In the genomic region with DNA sequence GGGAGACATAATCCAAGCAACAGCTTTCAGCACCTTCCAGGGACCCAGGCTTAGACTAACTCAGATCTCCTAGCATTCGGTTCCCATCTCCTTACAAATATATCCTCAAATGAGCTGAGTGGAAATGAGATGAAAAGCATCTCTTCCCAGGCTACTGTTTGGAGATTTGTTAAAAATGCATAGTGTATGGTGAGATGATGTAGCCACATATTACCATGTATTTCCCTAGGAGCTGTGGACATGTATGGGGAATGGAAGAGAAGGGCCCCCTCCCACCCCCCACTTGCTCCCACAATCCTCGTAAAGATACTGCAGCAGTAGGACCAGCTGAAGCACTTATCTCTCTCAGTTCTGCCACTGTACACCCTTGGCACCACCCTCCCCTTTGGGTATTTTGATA, we compare ENCODE assay signal across 22 mouse cellular contexts. TPM values are rescaled to one million over a fixed set of nuclear protein-coding genes. Genes with fewer than 3 reads are reported as not detected.
DNase-seq lines count a peak whose midpoint lies in the region; ATAC-seq and TF ChIP-seq lines count a peak whose summit lies in the region.
"Had no signal": no experiment of that assay in that cellular context is flagged by ENCODE, and none has a peak within 500 bp of the region (broad histone marks: within the 10 kb centered on the region; RNA-seq: fewer than 3 reads in every experiment).

No protein-coding gene starts in this region.

- no peak for ATAC-seq in forebrain, embryonic 16.5 days
- ATAC-seq in hindbrain, postnatal 0 days, result no peak
- ATAC-seq in neural tube, embryonic 14.5 days (ENCODE audit: low read depth), result no peak
- no peak for ATAC-seq in stomach, postnatal 0 days (ENCODE audit: low FRiP score, low TSS enrichment)

- H3K27me3 ChIP-seq in forebrain, embryonic 10.5 days (ENCODE audit: poor library complexity, severe bottlenecking), result peaks cover 98% of the 10 kb centered on the region
- no peaks in the 10 kb centered on the region for H3K27me3 ChIP-seq in forebrain, embryonic 16.5 days (replicated peaks; ENCODE audit: control insufficient read depth, insufficient read depth, low read length)
- H3K27me3 ChIP-seq in hindbrain, postnatal 0 days (ENCODE audit: insufficient read depth, low read length), result no peaks in the 10 kb centered on the region
- H3K27me3 ChIP-seq in neural tube, embryonic 14.5 days (ENCODE audit: control insufficient read depth, insufficient read depth, low read length), result no peaks in the 10 kb centered on the region
- peaks cover 38% of the 10 kb centered on the region; the same call in 1 of the 2 replicates for H3K27me3 ChIP-seq in stomach, postnatal 0 days (ENCODE audit: control insufficient read depth, insufficient read depth, low read length)

- DNase-seq in forebrain, embryonic 10.5 days (ENCODE audit: extremely low spot score, low spot score), result no peak
- no peak for DNase-seq in hindbrain, postnatal 0 days (ENCODE audit: low spot score)
- no peak for DNase-seq in stomach, postnatal 0 days (ENCODE audit: low spot score)
- DNase-seq in heart, postnatal 10 days, result no peak
- no peak for DNase-seq in thymus, postnatal 0 days (ENCODE audit: low spot score)
- DNase-seq: cerebellum, adult 11 months; gastrocnemius, postnatal 36 days; heart, postnatal 4 days; kidney, adult 2 months; lung, postnatal 10 days; thymus, postnatal 4 days had no signal

- H3K36me3 ChIP-seq in forebrain, embryonic 10.5 days (replicated peaks), result no peaks in the 10 kb centered on the region
- no peaks in the 10 kb centered on the region for H3K36me3 ChIP-seq in forebrain, embryonic 16.5 days (ENCODE audit: control insufficient read depth, insufficient read depth)
- no peaks in the 10 kb centered on the region for H3K36me3 ChIP-seq in hindbrain, postnatal 0 days (ENCODE audit: insufficient read depth, low read length)
- H3K36me3 ChIP-seq in neural tube, embryonic 14.5 days (ENCODE audit: control insufficient read depth, insufficient read depth, low read length), result no peaks in the 10 kb centered on the region
- H3K36me3 ChIP-seq in stomach, postnatal 0 days (ENCODE audit: control insufficient read depth, insufficient read depth, low read length), result no peaks in the 10 kb centered on the region
- H3K36me3 ChIP-seq: limb, embryonic 12.5 days had no signal

- no peak overlapping the region for H3K9ac ChIP-seq in forebrain, embryonic 16.5 days (replicated peaks; ENCODE audit: low read depth, low read length)
- no peak overlapping the region for H3K9ac ChIP-seq in hindbrain, postnatal 0 days (replicated peaks; ENCODE audit: low read length)
- H3K9ac ChIP-seq in neural tube, embryonic 14.5 days (replicated peaks; ENCODE audit: low read depth, low read length), result no peak overlapping the region
- H3K9ac ChIP-seq in stomach, postnatal 0 days (ENCODE audit: low read length), result no peak overlapping the region
- H3K9ac ChIP-seq: limb, embryonic 12.5 days; liver, embryonic 14.5 days had no signal

- H3K4me3 ChIP-seq in forebrain, embryonic 10.5 days, result peak overlapping the region; percentile 80
- H3K4me3 ChIP-seq in forebrain, embryonic 16.5 days (replicated peaks; ENCODE audit: low read length), result no peak overlapping the region
- no peak overlapping the region for H3K4me3 ChIP-seq in hindbrain, postnatal 0 days (ENCODE audit: low read length)
- no peak overlapping the region for H3K4me3 ChIP-seq in neural tube, embryonic 14.5 days (ENCODE audit: low read depth, low read length)
- H3K4me3 ChIP-seq in stomach, postnatal 0 days (ENCODE audit: low read depth, low read length), result no peak overlapping the region
- H3K4me3 ChIP-seq: limb, embryonic 12.5 days had no signal

- H3K4me1 ChIP-seq in forebrain, embryonic 10.5 days, result peaks cover 98% of the 10 kb centered on the region
- H3K4me1 ChIP-seq in forebrain, embryonic 16.5 days (replicated peaks; ENCODE audit: control insufficient read depth, insufficient read depth, low read length), result peaks cover 59% of the 10 kb centered on the region
- H3K4me1 ChIP-seq in hindbrain, postnatal 0 days (ENCODE audit: insufficient read depth, low read length), result peaks cover 14% of the 10 kb centered on the region
- peaks cover 34% of the 10 kb centered on the region for H3K4me1 ChIP-seq in neural tube, embryonic 14.5 days (ENCODE audit: control insufficient read depth, insufficient read depth, low read length)
- no peaks in the 10 kb centered on the region for H3K4me1 ChIP-seq in stomach, postnatal 0 days (replicated peaks; ENCODE audit: control insufficient read depth, insufficient read depth)

- peak overlapping the region; percentile 69; the same call in 1 of the 2 replicates for H3K27ac ChIP-seq in forebrain, embryonic 10.5 days
- peak overlapping the region; percentile 54 for H3K27ac ChIP-seq in forebrain, embryonic 16.5 days (ENCODE audit: low read length)
- H3K27ac ChIP-seq in hindbrain, postnatal 0 days, result peak overlapping the region; percentile 32; the same call in 1 of the 2 replicates
- H3K27ac ChIP-seq in neural tube, embryonic 14.5 days (ENCODE audit: low read depth, low read length), result no peak overlapping the region
- no peak overlapping the region for H3K27ac ChIP-seq in stomach, postnatal 0 days (replicated peaks)
- H3K27ac ChIP-seq: limb, embryonic 12.5 days; liver, embryonic 14.5 days had no signal

- no peak for TF ChIP-seq EP300 in stomach, postnatal 0 days (optimal IDR thresholded peaks at IDR 0.05)

- peak overlapping the region; percentile 18 for H3K4me2 ChIP-seq in forebrain, embryonic 16.5 days (ENCODE audit: low read length)
- H3K4me2 ChIP-seq in hindbrain, postnatal 0 days (ENCODE audit: low read depth, low read length), result peak overlapping the region; percentile 93
- peak overlapping the region; percentile 92; the same call in 1 of the 2 replicates for H3K4me2 ChIP-seq in neural tube, embryonic 14.5 days (ENCODE audit: low read depth, low read length)
- H3K4me2 ChIP-seq in stomach, postnatal 0 days (replicated peaks; ENCODE audit: low read depth), result no peak overlapping the region
- H3K4me2 ChIP-seq: heart, embryonic 11.5 days; limb, embryonic 12.5 days had no signal

- WGBS in forebrain, embryonic 10.5 days, result 0% methylated on average over 2 of the region's 2 CpGs
- WGBS in forebrain, embryonic 16.5 days, result 2% methylated on average over 2 of the region's 2 CpGs
- 15% methylated on average over 2 of the region's 2 CpGs for WGBS in hindbrain, postnatal 0 days
- WGBS in neural tube, embryonic 14.5 days, result 6% methylated on average over 2 of the region's 2 CpGs
- 15% methylated on average over 2 of the region's 2 CpGs for WGBS in stomach, postnatal 0 days

- intact Hi-C loops in heart, postnatal 10 days (cut with DNase I), result no loop called here

- no peak for TF ChIP-seq CTCF in hindbrain, postnatal 0 days (IDR thresholded peaks at IDR 0.05; ENCODE audit: low read depth)
- TF ChIP-seq CTCF in stomach, postnatal 0 days (IDR thresholded peaks at IDR 0.05; ENCODE audit: low read depth), result no peak

- no peaks in the 10 kb centered on the region for H3K9me3 ChIP-seq in forebrain, embryonic 10.5 days
- no peaks in the 10 kb centered on the region for H3K9me3 ChIP-seq in forebrain, embryonic 16.5 days (ENCODE audit: control insufficient read depth, low read length)
- no peaks in the 10 kb centered on the region for H3K9me3 ChIP-seq in hindbrain, postnatal 0 days (ENCODE audit: low read length)
- H3K9me3 ChIP-seq in neural tube, embryonic 14.5 days (ENCODE audit: control insufficient read depth, low read length), result no peaks in the 10 kb centered on the region
- H3K9me3 ChIP-seq in stomach, postnatal 0 days (ENCODE audit: control insufficient read depth, low read length), result no peaks in the 10 kb centered on the region
- H3K9me3 ChIP-seq: limb, embryonic 12.5 days had no signal

RNA-seq across cellular contexts. Expression of a gene that starts 3.1 kb away (rescaled TPM):
- 15.6 and 17.3 TPM in 2 replicates for polyA plus RNA-seq in forebrain, embryonic 10.5 days (2016; fragmentation: Nextera tagmentation; extraction: Ambion mirVana)
- polyA plus RNA-seq in forebrain, embryonic 16.5 days (2015; fragmentation: Nextera tagmentation; extraction: Ambion mirVana), result 15.7 and 17.5 TPM in 2 replicates
- 19.4 and 23.9 TPM in 2 replicates for total RNA-seq in hindbrain, postnatal 0 days (2014; rRNA removed)
- 4.6 and 4.7 TPM in 2 replicates for polyA plus RNA-seq in hindbrain, postnatal 0 days (2015; fragmentation: Nextera tagmentation; extraction: Ambion mirVana)
- polyA plus RNA-seq in neural tube, embryonic 14.5 days (2014; fragmentation: Nextera tagmentation; extraction: Ambion mirVana), result 8.7 and 8.8 TPM in 2 replicates
- polyA plus RNA-seq in stomach, postnatal 0 days (2015; fragmentation: Nextera tagmentation; extraction: Ambion mirVana), result 1.5 and 2.4 TPM in 2 replicates
- total RNA-seq in heart, postnatal 10 days (2021), result not detected
- 1.6 and 2.3 TPM in 2 replicates for polyA plus RNA-seq in thymus, postnatal 0 days (2015; fragmentation: Nextera tagmentation; extraction: Ambion mirVana)
- total RNA-seq: gastrocnemius, postnatal 36 days; heart, postnatal 4 days; megakaryocyte-erythroid progenitor cell, adult 5-6 weeks; neutrophil, adult 5-6 weeks had no signal
- polyA plus RNA-seq: C2C12; spleen, adult 2 months had no signal

RNA-seq across cellular contexts. Expression of a gene that starts 31.3 kb away (rescaled TPM):
- polyA plus RNA-seq in forebrain, embryonic 10.5 days (2016; fragmentation: Nextera tagmentation; extraction: Ambion mirVana), result not detected in 2 replicates
- not detected in 2 replicates for polyA plus RNA-seq in forebrain, embryonic 16.5 days (2015; fragmentation: Nextera tagmentation; extraction: Ambion mirVana)
- 0.07 and 0.37 TPM in 2 replicates for total RNA-seq in hindbrain, postnatal 0 days (2014; rRNA removed)
- 0.10 TPM in 2 replicates for polyA plus RNA-seq in hindbrain, postnatal 0 days (2015; fragmentation: Nextera tagmentation; extraction: Ambion mirVana)
- polyA plus RNA-seq in neural tube, embryonic 14.5 days (2014; fragmentation: Nextera tagmentation; extraction: Ambion mirVana), result not detected in 2 replicates
- 0.17 and 0.36 TPM in 2 replicates for polyA plus RNA-seq in stomach, postnatal 0 days (2015; fragmentation: Nextera tagmentation; extraction: Ambion mirVana)
- total RNA-seq in heart, postnatal 10 days (2021), result not detected
- polyA plus RNA-seq in thymus, postnatal 0 days (2015; fragmentation: Nextera tagmentation; extraction: Ambion mirVana), result 0.31 and 0.88 TPM in 2 replicates
- total RNA-seq: gastrocnemius, postnatal 36 days; megakaryocyte-erythroid progenitor cell, adult 5-6 weeks; neutrophil, adult 5-6 weeks had no signal
- polyA plus RNA-seq: C2C12; embryonic facial prominence, embryonic 14.5 days; large intestine, adult 2 months; limb, embryonic 12.5 days had no signal

Comparison
In these comparisons a context has a peak if more than half of its experiments do, and no peak if none do; other contexts are left out.
1. H3K27ac ChIP-seq: peak in forebrain, embryonic 10.5 days (single experiment), forebrain, embryonic 16.5 days (single experiment) and hindbrain, postnatal 0 days (single experiment); none in neural tube, embryonic 14.5 days (single experiment) and stomach, postnatal 0 days (single experiment).